In genomic region chr6:67163947-67164346, GRCm38 (mm10) we compare ENCODE assay signal across 14 mouse cellular contexts.
"Had no signal": no experiment of that assay in that cellular context is flagged by ENCODE, and none has a peak within 500 bp of the region (broad histone marks: within the 10 kb centered on the region; RNA-seq: fewer than 3 reads in every experiment).

No protein-coding gene starts in this region.

- H3K36me3 ChIP-seq: midbrain, embryonic 10.5 days; midbrain, embryonic 12.5 days; neural tube, embryonic 12.5 days had no signal

- H3K27ac ChIP-seq: midbrain, embryonic 10.5 days; midbrain, embryonic 12.5 days; neural tube, embryonic 12.5 days had no signal

- H3K9me3 ChIP-seq: midbrain, embryonic 10.5 days; midbrain, embryonic 12.5 days; neural tube, embryonic 12.5 days had no signal

- H3K9ac ChIP-seq: lung, embryonic 14.5 days; midbrain, embryonic 12.5 days; neural tube, embryonic 12.5 days had no signal

- H3K4me2 ChIP-seq: lung, embryonic 14.5 days; midbrain, embryonic 12.5 days; neural tube, embryonic 12.5 days had no signal

- DNase-seq: lung, adult 18-20 months; lung, embryonic 14.5 days; lung, postnatal 10 days; lung, postnatal 4 days; midbrain, embryonic 14.5 days; right cerebral cortex, postnatal 14 days; thymus, adult 18-20 months; thymus, postnatal 14 days; thymus, postnatal 36 days had no signal

- H3K4me1 ChIP-seq: midbrain, embryonic 12.5 days; neural tube, embryonic 12.5 days had no signal

- ATAC-seq: midbrain, embryonic 16.5 days had no signal

- H3K4me3 ChIP-seq: midbrain, embryonic 10.5 days; midbrain, embryonic 12.5 days; myocyte; neural tube, embryonic 12.5 days had no signal

- H3K27me3 ChIP-seq: midbrain, embryonic 12.5 days; neural tube, embryonic 12.5 days had no signal
